Mouse (Mus musculus): ENCODE data around the gene Gm3411.
"Not testable (repeated sequence)": the region's sequence is repeated elsewhere in the genome, so short reads cannot be mapped to it uniquely, and the experiment has no call there.

- not testable (repeated sequence) for TF ChIP-seq CTCF (IDR thresholded peaks at IDR 0.05; ENCODE audit: low read depth); EP300 (optimal IDR thresholded peaks at IDR 0.05)
Observed at GRCm38 (mm10) chr14:6286931-6287715, at the start of gene Gm3411.
